Mouse (Mus musculus): ENCODE results near the gene Rusc2. TPM values are rescaled to one million over a fixed set of nuclear protein-coding genes. Genes with fewer than 3 reads are reported as not detected.
A peak's percentile ranks its signal among the peaks of the same experiment; 100 is the strongest.

Gene Rusc2
- polyA plus RNA-seq, 1 experiment from 2014 or later: 14.7 TPM

DNA sequence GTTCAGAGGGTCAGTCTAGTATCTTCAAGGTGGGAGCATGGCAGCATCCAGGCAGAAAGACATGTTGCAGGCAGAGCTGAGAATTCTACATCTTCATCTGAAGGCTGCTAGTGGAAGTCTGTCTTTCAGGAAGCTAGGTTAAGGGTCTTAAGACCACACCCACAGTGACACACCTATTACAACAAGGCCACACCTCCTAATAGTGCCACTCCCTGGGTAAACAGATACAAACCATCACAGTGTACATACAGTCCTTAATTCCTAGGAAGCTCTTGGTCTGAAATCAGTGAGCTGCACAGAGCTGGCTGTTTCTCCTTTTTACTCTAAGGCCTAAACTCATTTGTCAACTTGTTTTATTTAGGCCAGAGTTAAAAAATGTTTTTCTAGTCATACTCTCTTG is 5.2 kb downstream of the Rusc2 start:
- no peaks in the 10 kb centered on the region for H3K9me3 ChIP-seq (replicated peaks)
- no peak overlapping the region for H3K4me3 ChIP-seq
- no peak overlapping the region for H3K9ac ChIP-seq
- no peak overlapping the region for H3K27ac ChIP-seq
- ATAC-seq (replicated peaks; ENCODE audit: insufficient number of reproducible peaks, insufficient read depth, low FRiP score, low read depth): no peak
- H3K4me1 ChIP-seq (replicated peaks): peaks cover 25% of the 10 kb centered on the region
- H3K27me3 ChIP-seq: no peaks in the 10 kb centered on the region
- H3K36me3 ChIP-seq: peaks cover 6% of the 10 kb centered on the region; the same call in 1 of the 2 replicates
- H3K4me2 ChIP-seq: no peak overlapping the region

DNA sequence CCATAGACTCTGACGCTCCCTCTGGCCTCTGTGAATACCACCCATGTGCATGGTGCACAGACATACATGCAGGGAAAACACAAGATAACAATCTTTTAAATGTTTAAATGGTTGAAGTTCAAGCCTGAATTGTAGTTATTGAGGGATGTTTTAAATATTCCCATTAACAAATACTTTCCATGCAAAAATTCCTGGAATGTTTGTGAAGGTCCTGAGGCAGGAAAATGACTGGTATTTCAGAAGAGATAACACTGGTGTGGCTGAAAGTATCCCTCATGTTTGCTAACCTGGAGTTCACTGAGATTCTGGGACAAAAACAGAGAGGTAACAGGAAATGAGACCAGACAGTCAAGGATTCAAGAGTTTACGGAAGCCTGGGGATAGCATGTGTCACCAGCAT is 7.6 kb downstream of the Rusc2 start:
- Histone ChIP-seq H3K4me3 (no peak overlapping the region), H3K27ac (peak overlapping the region; percentile 66), H3K4me2 (no peak overlapping the region), H3K4me1 (replicated peaks) (peaks cover 22% of the 10 kb centered on the region), H3K27me3 (no peaks in the 10 kb centered on the region), H3K9me3 (replicated peaks) (no peaks in the 10 kb centered on the region), H3K36me3 (peaks cover 6% of the 10 kb centered on the region; the same call in 1 of the 2 replicates), H3K9ac (no peak overlapping the region)
- 61% methylated on average over 2 of the region's 2 CpGs for WGBS
- no peak for ATAC-seq (replicated peaks; ENCODE audit: insufficient number of reproducible peaks, insufficient read depth, low FRiP score, low read depth)

DNA sequence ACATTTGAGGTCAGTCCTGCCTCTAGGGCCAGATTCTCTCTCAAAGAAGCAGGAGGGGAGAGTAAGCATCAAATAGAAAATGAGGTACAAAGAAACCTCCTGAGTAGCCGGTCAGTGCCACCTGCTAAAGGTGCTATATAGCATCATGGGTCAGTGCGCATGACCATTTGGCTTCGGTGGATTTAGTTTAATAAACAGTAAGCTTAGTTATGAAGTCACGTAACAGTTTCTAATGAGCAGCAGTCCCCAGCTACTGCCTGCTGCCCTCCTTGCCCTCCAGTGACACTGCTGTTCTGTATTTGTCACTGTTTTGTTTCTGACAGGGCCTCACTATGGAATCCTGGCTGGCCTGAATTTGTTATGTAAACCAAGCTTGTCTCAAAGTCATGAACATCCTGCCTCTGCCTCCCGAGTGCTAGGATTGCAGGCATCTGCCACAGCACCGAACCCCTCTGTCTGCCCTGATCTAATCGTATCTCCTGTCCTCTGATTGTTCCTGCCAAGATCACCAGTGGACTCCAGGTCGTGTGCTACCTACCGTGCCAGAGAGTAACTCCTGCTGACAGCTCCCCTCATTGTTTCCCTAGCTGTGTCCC is 8.2 kb downstream of the Rusc2 start:
- Histone ChIP-seq H3K9ac (no peak overlapping the region), H3K27me3 (no peaks in the 10 kb centered on the region), H3K4me1 (replicated peaks) (peaks cover 27% of the 10 kb centered on the region), H3K4me3 (no peak overlapping the region), H3K36me3 (peaks cover 4% of the 10 kb centered on the region; the same call in 1 of the 2 replicates), H3K27ac (peak overlapping the region; percentile 66), H3K4me2 (no peak overlapping the region), H3K9me3 (replicated peaks) (no peaks in the 10 kb centered on the region)
- no peak for ATAC-seq (replicated peaks; ENCODE audit: insufficient number of reproducible peaks, insufficient read depth, low FRiP score, low read depth)
- 50% methylated on average over 9 of the region's 9 CpGs for WGBS

DNA sequence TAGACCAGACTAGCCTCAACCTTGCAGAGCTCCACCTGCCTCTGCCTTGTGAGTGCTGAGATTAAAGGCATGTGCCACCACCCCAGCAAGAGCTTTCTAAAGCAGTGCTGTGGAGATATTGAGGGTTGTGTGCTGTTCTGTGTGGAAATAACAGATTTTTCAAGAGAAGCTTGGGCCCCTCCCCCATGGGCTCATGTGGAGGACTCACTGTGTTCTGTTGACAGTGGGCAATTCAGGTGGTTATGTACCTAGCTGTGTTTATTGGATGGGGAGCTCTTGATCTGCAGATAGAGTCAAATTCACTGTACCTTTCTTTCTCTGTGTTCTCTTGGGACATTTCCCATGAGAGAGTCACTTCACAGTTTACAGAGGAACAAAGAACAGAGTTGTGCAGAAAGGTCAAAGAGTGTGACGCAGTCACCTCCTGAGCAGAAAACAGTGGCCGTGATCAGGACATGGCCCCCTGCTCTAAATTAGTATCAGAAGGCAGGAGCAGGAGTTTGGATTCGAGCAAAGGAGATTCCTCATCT is 9.8 kb downstream of the Rusc2 start:
- no peak overlapping the region for H3K27ac ChIP-seq
- no peaks in the 10 kb centered on the region for H3K9me3 ChIP-seq (replicated peaks)
- H3K4me3 ChIP-seq: no peak overlapping the region
- H3K4me2 ChIP-seq: no peak overlapping the region
- peaks cover 4% of the 10 kb centered on the region; the same call in 1 of the 2 replicates for H3K36me3 ChIP-seq
- no peak for ATAC-seq (replicated peaks; ENCODE audit: insufficient number of reproducible peaks, insufficient read depth, low FRiP score, low read depth)
- no peak overlapping the region for H3K9ac ChIP-seq
- 72% methylated on average over 3 of the region's 3 CpGs for whole genome bisulfite sequencing
- peaks cover 35% of the 10 kb centered on the region for H3K4me1 ChIP-seq (replicated peaks)
- H3K27me3 ChIP-seq: no peaks in the 10 kb centered on the region

DNA sequence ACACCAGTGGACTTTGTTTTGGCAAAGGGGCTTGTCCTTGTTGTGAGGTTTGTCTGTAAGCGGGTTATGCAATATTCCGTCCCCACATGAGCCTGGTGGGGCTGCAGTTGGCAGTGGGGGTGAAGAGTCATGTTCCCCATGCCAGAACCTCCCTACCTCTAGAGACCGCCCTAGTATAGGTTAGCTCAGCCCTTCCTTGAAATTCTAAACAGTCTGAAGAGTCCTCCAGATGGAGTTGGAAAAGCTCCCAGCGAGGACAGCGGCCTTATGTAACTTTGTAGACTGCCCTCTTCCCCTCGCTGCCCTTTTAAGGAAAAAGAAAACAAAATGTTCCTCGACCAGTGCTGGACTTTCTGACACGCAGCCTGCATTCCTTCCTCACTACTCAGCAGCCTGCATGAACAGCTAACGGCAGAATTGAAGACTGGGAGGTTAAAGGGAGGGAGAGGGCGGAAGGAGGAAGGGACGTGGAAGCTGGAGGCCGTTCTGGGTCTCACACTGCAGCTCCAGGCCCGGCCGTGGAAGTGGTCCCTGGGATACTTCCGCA is 12.6 kb downstream of the Rusc2 start:
- WGBS: 14% methylated on average over 15 of the region's 15 CpGs
- Histone ChIP-seq H3K4me1 (replicated peaks) (peaks cover 47% of the 10 kb centered on the region), H3K4me3 (peak overlapping the region; percentile 15; the same call in 1 of the 2 replicates)

DNA sequence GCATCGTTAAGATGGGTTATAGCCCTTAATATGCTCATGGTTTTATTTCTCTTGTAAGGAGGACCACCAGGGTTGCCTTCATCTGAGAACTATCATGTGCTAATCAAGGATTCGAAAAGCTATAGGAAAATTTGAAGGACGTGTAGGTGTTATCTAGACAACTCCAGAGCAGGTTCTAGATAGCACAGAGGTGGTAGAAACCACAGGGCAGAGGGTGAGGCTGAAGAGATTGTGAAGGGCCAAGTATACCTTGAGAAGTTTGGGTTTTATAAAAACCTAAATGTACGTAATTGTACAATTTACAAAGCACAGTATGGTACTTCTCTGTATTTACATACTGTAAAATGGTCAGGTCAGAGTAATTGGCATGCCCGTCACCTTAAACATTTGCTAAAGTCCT is 13.4 kb downstream of the Rusc2 start:
- H3K9me3 ChIP-seq (replicated peaks): no peaks in the 10 kb centered on the region
- H3K4me2 ChIP-seq: peak overlapping the region; percentile 51
- H3K36me3 ChIP-seq: no peaks in the 10 kb centered on the region
- no peak overlapping the region for H3K4me3 ChIP-seq
- no peak for ATAC-seq (replicated peaks; ENCODE audit: insufficient number of reproducible peaks, insufficient read depth, low FRiP score, low read depth)
- peaks cover 47% of the 10 kb centered on the region for H3K4me1 ChIP-seq (replicated peaks)
- no peaks in the 10 kb centered on the region for H3K27me3 ChIP-seq
- WGBS: 72% methylated on average over 5 of the region's 5 CpGs
- peak overlapping the region; percentile 96 for H3K27ac ChIP-seq
- H3K9ac ChIP-seq: peak overlapping the region; percentile 30; the same call in 1 of the 2 replicates

More for the DNA sequence above, 12.6 kb downstream of the Rusc2 start:
- Histone ChIP-seq H3K9ac (peak overlapping the region; percentile 30), H3K27ac (peak overlapping the region; percentile 96), H3K27me3 (no peaks in the 10 kb centered on the region), H3K4me2 (peak overlapping the region; percentile 51), H3K9me3 (replicated peaks) (no peaks in the 10 kb centered on the region), H3K36me3 (no peaks in the 10 kb centered on the region)
- peak; percentile 81 for ATAC-seq (replicated peaks; ENCODE audit: insufficient number of reproducible peaks, insufficient read depth, low FRiP score, low read depth)

DNA sequence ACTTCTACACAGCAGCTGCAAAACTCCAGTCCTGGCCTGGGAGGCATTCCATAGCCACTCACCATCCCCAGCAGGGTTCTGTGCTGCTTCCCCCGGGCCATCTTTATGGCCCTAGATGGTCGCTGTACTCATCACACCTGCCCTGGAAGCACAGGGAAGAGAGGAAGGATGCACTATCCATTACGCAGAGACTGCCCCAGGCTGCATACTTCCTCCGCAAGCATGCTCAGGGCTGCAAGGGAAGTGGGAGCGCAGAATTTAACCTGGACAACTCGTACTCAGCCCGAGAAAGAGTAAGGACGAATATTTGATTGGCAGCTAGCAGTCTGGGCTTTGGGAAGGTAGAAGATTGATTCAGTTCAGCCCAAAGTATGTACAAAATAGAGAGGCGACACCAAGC is 14.1 kb downstream of the Rusc2 start:
- Histone ChIP-seq H3K9ac (no peak overlapping the region), H3K4me3 (no peak overlapping the region), H3K4me1 (replicated peaks) (peaks cover 51% of the 10 kb centered on the region), H3K9me3 (replicated peaks) (no peaks in the 10 kb centered on the region), H3K4me2 (no peak overlapping the region), H3K27ac (peak overlapping the region; percentile 96; the same call in 1 of the 2 replicates), H3K36me3 (no peaks in the 10 kb centered on the region), H3K27me3 (no peaks in the 10 kb centered on the region)
- ATAC-seq (replicated peaks; ENCODE audit: insufficient number of reproducible peaks, insufficient read depth, low FRiP score, low read depth): no peak
- 74% methylated on average over 9 of the region's 9 CpGs for WGBS

DNA sequence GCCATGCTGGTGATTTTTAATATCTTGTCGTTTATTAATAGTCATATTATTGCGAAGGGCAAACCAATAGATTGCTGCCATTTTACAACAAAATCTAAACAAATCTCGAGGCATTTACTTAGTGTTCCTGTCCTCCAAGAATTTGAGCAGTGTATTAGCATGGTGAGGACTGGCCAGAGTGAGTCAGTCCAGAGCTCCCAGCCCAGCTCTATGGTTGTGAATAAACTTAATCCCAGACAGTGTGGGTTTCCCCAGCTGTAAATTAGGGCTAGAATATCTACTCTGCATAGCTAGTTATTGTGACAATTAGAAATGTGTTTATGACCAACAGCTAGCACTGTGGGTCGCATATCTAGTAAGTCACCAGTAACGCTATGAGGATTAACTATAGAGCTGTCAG is 14.6 kb downstream of the Rusc2 start:
- ATAC-seq (replicated peaks; ENCODE audit: insufficient number of reproducible peaks, insufficient read depth, low FRiP score, low read depth): no peak
- Histone ChIP-seq H3K9me3 (replicated peaks) (no peaks in the 10 kb centered on the region), H3K27me3 (no peaks in the 10 kb centered on the region), H3K4me1 (replicated peaks) (peaks cover 57% of the 10 kb centered on the region), H3K4me3 (no peak overlapping the region), H3K4me2 (no peak overlapping the region), H3K27ac (no peak overlapping the region), H3K9ac (no peak overlapping the region), H3K36me3 (no peaks in the 10 kb centered on the region)
- 86% methylated on average over 5 of the region's 5 CpGs for WGBS

DNA sequence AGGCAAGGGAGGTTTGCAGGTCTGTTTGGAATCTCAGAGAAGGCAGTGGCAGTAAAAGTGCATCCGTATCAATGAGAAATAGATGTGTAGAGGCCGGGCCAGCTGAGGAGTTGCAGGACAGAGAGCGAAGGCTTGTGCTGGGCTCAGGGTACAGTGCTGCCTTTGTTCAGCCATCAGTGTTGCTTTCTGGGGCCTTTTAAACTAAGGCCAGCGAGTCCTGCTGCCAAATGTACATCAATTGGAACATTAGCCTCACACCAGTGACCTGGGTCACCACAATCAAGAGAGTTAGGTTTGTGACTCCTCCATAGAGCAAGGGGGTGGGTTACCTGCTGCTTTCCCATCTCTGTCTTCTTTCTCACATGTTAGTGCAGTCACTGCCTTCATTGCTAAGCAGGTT is 16.2 kb downstream of the Rusc2 start:
- H3K4me3 ChIP-seq: no peak overlapping the region
- H3K27me3 ChIP-seq: no peaks in the 10 kb centered on the region
- no peak overlapping the region for H3K4me2 ChIP-seq
- no peak overlapping the region for H3K9ac ChIP-seq
- peak overlapping the region; percentile 93 for H3K27ac ChIP-seq
- H3K4me1 ChIP-seq (replicated peaks): peaks cover 71% of the 10 kb centered on the region
- ATAC-seq (replicated peaks; ENCODE audit: insufficient number of reproducible peaks, insufficient read depth, low FRiP score, low read depth): no peak
- H3K9me3 ChIP-seq (replicated peaks): no peaks in the 10 kb centered on the region
- 75% methylated on average over 4 of the region's 4 CpGs for WGBS
- H3K36me3 ChIP-seq: no peaks in the 10 kb centered on the region

DNA sequence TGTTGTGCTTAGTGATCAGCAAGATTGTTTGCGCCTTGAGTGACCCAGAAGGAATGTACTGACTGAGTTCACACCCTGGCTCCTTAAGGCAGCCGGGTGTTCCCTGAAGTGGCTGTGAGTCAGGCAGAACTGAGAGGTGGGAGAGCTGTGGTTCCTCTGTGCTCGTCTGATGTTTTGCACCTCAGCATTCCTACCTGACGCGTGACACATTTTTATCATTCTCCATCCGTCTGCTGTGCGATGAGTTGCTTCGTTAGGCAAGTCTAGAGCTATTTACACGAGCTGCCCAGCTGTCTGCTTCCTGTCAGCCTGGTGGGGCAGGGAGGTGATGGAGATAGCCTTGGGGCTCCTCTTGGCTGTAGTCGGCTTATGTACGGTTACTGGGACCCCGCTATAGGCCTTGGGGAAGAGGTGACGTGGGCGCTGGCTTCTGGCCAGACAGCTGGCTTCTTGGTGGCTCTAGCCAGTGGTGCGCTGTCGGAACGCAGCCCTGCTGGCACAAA is 17.1 kb downstream of the Rusc2 start:
- ATAC-seq (replicated peaks; ENCODE audit: insufficient number of reproducible peaks, insufficient read depth, low FRiP score, low read depth): peak; percentile 32; the same call in 1 of the 2 replicates
- no peaks in the 10 kb centered on the region for H3K36me3 ChIP-seq
- H3K4me3 ChIP-seq: peak overlapping the region; percentile 34
- H3K9ac ChIP-seq: peak overlapping the region; percentile 49
- H3K4me1 ChIP-seq (replicated peaks): peaks cover 69% of the 10 kb centered on the region
- H3K27ac ChIP-seq: peak overlapping the region; percentile 93
- no peaks in the 10 kb centered on the region for H3K27me3 ChIP-seq
- WGBS: 14% methylated on average over 17 of the region's 17 CpGs
- H3K9me3 ChIP-seq (replicated peaks): no peaks in the 10 kb centered on the region
- peak overlapping the region; percentile 59 for H3K4me2 ChIP-seq

DNA sequence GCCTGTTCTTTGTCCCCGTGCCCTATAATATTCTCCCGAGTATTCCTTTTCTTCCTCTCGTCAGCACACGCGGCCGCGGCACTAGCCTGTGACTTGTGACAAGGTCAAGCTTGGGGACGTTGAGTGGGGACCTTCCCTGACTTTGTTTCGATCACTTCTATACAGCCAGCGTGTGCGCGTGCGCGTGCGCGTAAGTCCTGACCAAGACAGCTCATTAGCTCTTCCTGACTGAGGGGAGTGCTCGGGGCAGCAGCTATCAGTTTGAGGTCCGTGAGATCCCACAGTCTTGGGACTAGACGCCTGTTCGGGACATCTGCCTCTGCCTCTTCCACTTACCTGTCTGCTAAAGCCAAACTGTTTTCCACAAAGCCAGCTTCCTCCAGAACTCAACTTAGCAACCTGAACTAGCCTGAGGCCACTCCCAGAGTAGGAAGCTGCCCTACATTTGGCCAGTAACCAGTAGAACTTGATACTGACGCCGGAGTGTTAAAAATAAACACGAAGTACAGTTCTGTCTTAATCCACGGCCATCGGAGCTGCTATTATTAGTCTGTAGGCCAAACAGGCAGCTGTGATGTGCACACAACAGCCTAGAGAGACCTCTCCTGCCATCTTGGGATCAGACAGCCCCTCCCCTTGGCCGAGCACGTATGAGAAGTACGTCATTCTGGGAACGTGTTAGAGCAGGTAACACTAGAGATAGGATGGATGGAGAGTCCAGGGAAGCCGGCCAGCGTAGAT is 17.8 kb downstream of the Rusc2 start:
- peak; percentile 77 for ATAC-seq (replicated peaks; ENCODE audit: insufficient number of reproducible peaks, insufficient read depth, low FRiP score, low read depth)
- no peaks in the 10 kb centered on the region for H3K27me3 ChIP-seq
- H3K9ac ChIP-seq: peak overlapping the region; percentile 49
- no peaks in the 10 kb centered on the region for H3K9me3 ChIP-seq (replicated peaks)
- no peaks in the 10 kb centered on the region for H3K36me3 ChIP-seq
- H3K4me3 ChIP-seq: peak overlapping the region; percentile 34
- H3K4me2 ChIP-seq: peak overlapping the region; percentile 59
- peaks cover 62% of the 10 kb centered on the region for H3K4me1 ChIP-seq (replicated peaks)
- peak overlapping the region; percentile 93 for H3K27ac ChIP-seq
- 39% methylated on average over 31 of the region's 31 CpGs for WGBS

All from heart, embryonic 15.5 days (tissue).